Mouse (Mus musculus) thymus, postnatal 4 days (tissue): ENCODE measurements around the gene Zfp799.
A peak's percentile ranks its signal among the peaks of the same experiment; 100 is the strongest.

Experiments used
- DNase-seq: peaks from one replicate; pipeline ENCODE4 v3.0.0; 2021

Zfp799 gene

DNA sequence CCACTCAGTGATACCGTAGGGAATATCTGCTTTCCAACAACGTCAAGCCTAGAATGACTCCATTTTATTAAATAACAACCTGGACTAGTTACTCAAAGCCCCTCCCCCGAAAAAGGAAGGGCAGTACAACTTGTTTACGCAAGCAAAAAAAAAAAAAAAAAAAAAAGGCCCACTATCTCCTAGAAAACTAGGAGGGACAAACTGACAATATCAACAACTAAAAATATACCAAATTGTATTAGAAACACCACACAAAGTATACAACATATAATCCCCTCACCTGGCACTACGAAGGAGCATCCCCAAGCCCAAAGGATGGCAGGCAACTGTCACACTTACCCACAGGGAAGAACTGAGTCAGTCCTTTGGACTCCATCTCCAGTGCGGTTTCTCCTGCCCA lies 43.1 kb downstream of the Zfp799 start:
- no peak for DNase-seq

DNA sequence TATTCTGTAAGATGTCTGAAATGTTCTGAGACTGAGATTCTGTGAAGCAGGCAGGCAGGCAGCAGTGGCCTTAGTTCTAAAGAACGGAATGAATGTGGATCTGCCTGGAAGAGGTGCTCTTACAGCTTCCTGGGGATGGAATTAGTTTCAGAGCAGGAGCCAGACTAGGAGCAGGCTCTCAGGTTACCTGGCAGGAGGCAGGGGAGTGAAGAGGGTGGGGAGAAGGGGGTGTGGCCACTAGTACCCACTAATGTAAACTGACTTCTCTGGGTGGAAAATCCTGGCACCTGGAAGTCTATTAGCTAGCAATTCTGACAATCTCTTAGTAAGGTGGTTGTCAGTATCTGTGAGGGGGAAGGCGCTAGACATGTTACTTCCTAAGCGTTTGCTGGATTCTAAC lies 44.4 kb downstream of the Zfp799 start:
- no peak for DNase-seq

DNA sequence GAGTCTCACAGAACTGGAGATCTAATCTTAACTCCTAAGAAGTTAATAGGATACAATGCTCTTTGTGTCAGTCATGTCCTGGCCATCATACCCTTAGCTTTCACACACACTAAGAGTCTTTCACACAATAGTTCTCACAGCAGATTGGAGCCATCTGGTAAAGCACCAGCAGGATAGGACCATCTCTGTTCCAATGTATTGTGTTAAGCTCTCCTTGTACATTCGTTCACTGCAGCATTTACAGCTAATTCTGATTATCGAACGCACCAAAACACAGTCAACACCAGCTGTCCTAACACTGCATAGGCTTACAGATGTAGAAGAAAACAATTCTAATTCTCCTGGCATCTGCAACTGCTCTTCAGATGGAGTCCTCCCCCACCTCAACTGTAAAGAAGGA lies 52.5 kb downstream of the Zfp799 start:
- no peak for DNase-seq

DNA sequence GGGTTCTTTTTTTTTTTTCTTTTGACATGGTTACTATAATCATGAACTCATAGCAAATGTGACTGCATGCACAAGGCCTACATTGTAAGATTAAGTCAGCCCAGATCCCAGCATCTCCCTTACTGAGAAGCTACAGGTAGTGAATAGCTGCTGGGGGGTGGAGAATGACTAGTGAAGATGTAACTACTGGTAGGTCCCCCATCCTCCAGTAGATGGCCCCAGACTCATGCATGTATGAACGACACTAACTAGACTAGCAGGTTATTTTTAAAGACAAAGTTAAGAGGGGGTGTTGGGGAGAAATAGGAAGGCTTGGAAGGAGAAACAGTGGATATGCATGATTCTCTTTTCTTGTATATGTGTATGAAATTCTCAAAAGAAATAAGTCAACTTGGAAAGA lies 58.8 kb downstream of the Zfp799 start:
- DNase-seq: peak; percentile 41

DNA sequence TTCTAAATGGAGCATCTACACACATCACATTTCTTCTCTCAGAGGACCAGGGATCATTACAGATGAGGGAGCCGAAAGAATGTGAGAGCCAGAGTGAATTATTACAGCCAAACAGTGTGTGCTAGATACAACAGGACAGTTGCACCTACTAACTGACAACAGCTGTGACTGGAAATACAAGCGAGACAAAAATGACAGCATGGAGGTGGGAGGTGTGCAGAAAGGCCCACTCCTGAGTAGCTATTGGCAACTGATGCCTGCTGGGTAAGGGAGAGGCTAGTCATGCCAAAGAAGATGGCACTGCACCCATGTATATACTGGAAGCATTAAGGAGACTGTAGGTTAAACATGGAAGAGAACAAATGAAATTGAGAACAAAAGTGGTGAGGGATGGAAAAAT lies 63.6 kb downstream of the Zfp799 start:
- DNase-seq: no peak
